Mouse (Mus musculus) testis, adult 2 months (tissue): ENCODE results near the gene Ldb1. TPM values are rescaled to one million over a fixed set of nuclear protein-coding genes. Genes with fewer than 3 reads are reported as not detected.

Source experiments
- H3K27ac ChIP-seq: fragments of 200-500 bp; 2 replicates; pipeline ENCODE4 v1.5.1; 2012; ENCODE audit warnings: low read depth, low read length; ENCODE audit not compliant: control insufficient read depth, insufficient read depth
- H3K27me3 ChIP-seq: fragments of 200-500 bp; 2 replicates; pipeline ENCODE4 v1.6.1; 2012; ENCODE audit warnings: mild to moderate bottlenecking, low read length, moderate library complexity; ENCODE audit not compliant: control insufficient read depth, insufficient read depth
- H3K36me3 ChIP-seq: fragments of 200-500 bp; 2 replicates; pipeline ENCODE4 v1.6.1; 2012; ENCODE audit warnings: mild to moderate bottlenecking, low read length; ENCODE audit not compliant: control insufficient read depth, insufficient read depth
- H3K4me1 ChIP-seq: fragments of 200-500 bp; 2 replicates; pipeline ENCODE4 v1.6.1; 2012; ENCODE audit warnings: low read length; ENCODE audit not compliant: control insufficient read depth, insufficient read depth
- H3K4me3 ChIP-seq: fragments of 200-500 bp; 2 replicates; pipeline ENCODE4 v1.5.1; 2012; ENCODE audit warnings: low read depth, mild to moderate bottlenecking, low read length, moderate library complexity, mixed read lengths; ENCODE audit not compliant: control insufficient read depth
- CTCF ChIP-seq: fragments of 200-500 bp; IDR thresholded peaks from 2 replicates; pipeline ENCODE4 v1.5.1; 2012; ENCODE audit warnings: low read depth, mild to moderate bottlenecking, inconsistent platforms, low read length, moderate library complexity; ENCODE audit not compliant: control insufficient read depth, insufficient read depth, insufficient replicate concordance
- POLR2A ChIP-seq: fragments of 200-500 bp; IDR thresholded peaks from 2 replicates; pipeline ENCODE4 v1.6.1; 2012; ENCODE audit warnings: low read depth, mild to moderate bottlenecking, inconsistent platforms, low read length, moderate library complexity; ENCODE audit not compliant: control insufficient read depth
- polyA plus RNA-seq: library from polyadenylated mRNA; depleted of rRNA; stranded (reverse); fragments of >200 nt; gene quantifications from 2 replicates; pipeline ENCODE4 v1.2.3, GENCODE M21; 2012; rRNA removed

Ldb1 gene
- polyA plus RNA-seq, 1 experiment = 26.2 TPM

DNA sequence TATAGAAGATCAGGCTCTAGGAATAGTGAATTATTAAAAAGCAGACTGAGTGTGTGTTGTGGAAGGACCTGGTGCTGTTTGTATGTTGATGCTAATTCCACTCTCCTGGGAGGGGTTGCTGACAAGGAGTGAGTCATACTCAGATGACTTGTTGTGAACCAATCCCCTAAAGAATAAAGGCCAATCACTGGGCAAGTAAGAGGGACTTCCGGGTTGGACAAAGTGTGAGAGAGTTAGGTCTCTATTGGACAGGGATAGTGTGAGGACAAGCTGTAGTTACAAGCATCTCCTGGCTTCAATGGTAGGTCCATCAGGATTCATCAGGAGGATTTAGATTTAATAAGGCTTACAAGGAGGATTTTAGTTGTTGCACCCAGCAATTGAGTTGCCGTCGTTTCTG, 56.8 kb downstream of the Ldb1 start:
- TF ChIP-seq CTCF (no peak), POLR2A (no peak)
- no peak overlapping the region for H3K4me3 ChIP-seq
- H3K4me1 ChIP-seq = no peaks in the 10 kb centered on the region
- H3K27me3 ChIP-seq = no peaks in the 10 kb centered on the region
- H3K36me3 ChIP-seq = no peaks in the 10 kb centered on the region
- no peak overlapping the region for H3K27ac ChIP-seq

- H3K4me1 ChIP-seq = no peaks in the 10 kb centered on the region
- no peak overlapping the region for H3K27ac ChIP-seq
- no peak overlapping the region for H3K4me3 ChIP-seq
- H3K36me3 ChIP-seq = no peaks in the 10 kb centered on the region
- no peaks in the 10 kb centered on the region for H3K27me3 ChIP-seq
- TF ChIP-seq POLR2A = no peak
- TF ChIP-seq CTCF = no peak
These were observed 60.6 kb downstream of the Ldb1 start for GRCm38 (mm10) chr19:45984379-45984778.

Other genes starting within 250 kb of the Ldb1 start
- 50.1 and 64.9 TPM in 2 replicates for gene Kcnip2, start 229.2 kb downstream of the Ldb1 start, polyA plus RNA-seq
- gene Armh3, start 46.7 kb downstream of the Ldb1 start, polyA plus RNA-seq = 5.7 and 5.8 TPM in 2 replicates
- gene Hps6, start 41.7 kb downstream of the Ldb1 start, polyA plus RNA-seq = 1.0 and 1.1 TPM in 2 replicates
- 8.9 and 10.1 TPM in 2 replicates for gene Pprc1, start 328 bp downstream of the Ldb1 start, polyA plus RNA-seq
- 10.8 and 12.2 TPM in 2 replicates for gene Nolc1, start 30.6 kb upstream of the Ldb1 start, polyA plus RNA-seq
- gene Elovl3, start 86.7 kb upstream of the Ldb1 start, polyA plus RNA-seq = 0.20 and 0.49 TPM in 2 replicates
- gene Pitx3, start 103.1 kb upstream of the Ldb1 start, polyA plus RNA-seq = 0.84 and 1.2 TPM in 2 replicates
- gene Gbf1, start 107.3 kb upstream of the Ldb1 start, polyA plus RNA-seq = 142 and 162 TPM in 2 replicates